Mouse (Mus musculus) ES-E14 (cell line): ENCODE results near the gene Gm49661. TPM values are rescaled to one million over a fixed set of nuclear protein-coding genes. Genes with fewer than 3 reads are reported as not detected.

Experiments used
- DNase-seq: peaks from one replicate; pipeline ENCODE4 v3.0.0-alpha.2; 2013; ENCODE audit warnings: low read depth, low spot score
- H3K27ac ChIP-seq: 2 replicates; pipeline ENCODE4 v1.5.1; 2012; ENCODE audit warnings: low read depth, mild to moderate bottlenecking, low read length, moderate library complexity, mixed read lengths; ENCODE audit not compliant: poor library complexity, insufficient read depth, severe bottlenecking
- H3K36me3 ChIP-seq: 2 replicates; pipeline ENCODE4 v1.6.1; 2012; ENCODE audit warnings: mild to moderate bottlenecking, low read length, moderate library complexity, mixed read lengths; ENCODE audit not compliant: control insufficient read depth, poor library complexity, insufficient read depth, severe bottlenecking
- H3K4me1 ChIP-seq, 2 experiments: fragments of 150-350 bp in 1 of 2; sonication (generic) in 1 of 2; 2 replicates each; pipeline ENCODE4 v1.6.1; 2012; ENCODE audit warnings: low read length in 2 of 2, mild to moderate bottlenecking in 1 of 2, mixed read lengths in 1 of 2; ENCODE audit not compliant: control insufficient read depth in 2 of 2, insufficient read depth in 2 of 2, poor library complexity in 1 of 2
- H3K4me3 ChIP-seq, 2 experiments: fragments of 150-350 bp in 1 of 2; sonication (generic) in 1 of 2; 2 replicates each; pipeline ENCODE4 v1.5.1; 2012; ENCODE audit warnings: low read length in 2 of 2, low read depth in 1 of 2, mild to moderate bottlenecking in 1 of 2, mixed read lengths in 1 of 2; ENCODE audit not compliant: insufficient read depth in 1 of 2, poor library complexity in 1 of 2, severe bottlenecking in 1 of 2
- H3K9ac ChIP-seq: 2 replicates; pipeline ENCODE4 v1.6.1; 2012; ENCODE audit warnings: low read depth, mild to moderate bottlenecking, low read length, mixed read lengths; ENCODE audit not compliant: poor library complexity, insufficient read depth, severe bottlenecking
- H3K9me3 ChIP-seq: fragments of 150-350 bp; sonication (generic); 2 replicates; pipeline ENCODE4 v1.6.1; 2012; ENCODE audit warnings: low read depth, mild to moderate bottlenecking, low read length; ENCODE audit not compliant: control insufficient read depth, insufficient read depth
- CHD2 ChIP-seq: IDR thresholded peaks from 2 replicates; pipeline ENCODE4 v1.6.1; 2014; ENCODE audit warnings: mild to moderate bottlenecking, low read depth, low read length, inconsistent platforms
- HCFC1 ChIP-seq: IDR thresholded peaks from 2 replicates; pipeline ENCODE4 v1.6.1; 2012; ENCODE audit warnings: low read length, inconsistent platforms, borderline replicate concordance; ENCODE audit not compliant: insufficient read depth
- MAFK ChIP-seq: IDR thresholded peaks from 2 replicates; pipeline ENCODE4 v1.6.1; 2014; ENCODE audit warnings: mild to moderate bottlenecking, low read depth, low read length, inconsistent platforms; ENCODE audit not compliant: insufficient read depth
- ZC3H11A ChIP-seq: IDR thresholded peaks from 2 replicates; pipeline ENCODE4 v1.6.1; 2012; ENCODE audit warnings: low read depth, mild to moderate bottlenecking, inconsistent platforms, low read length, borderline replicate concordance
- ZNF384 ChIP-seq: IDR thresholded peaks from 2 replicates; pipeline ENCODE4 v1.6.1; 2012; ENCODE audit warnings: low read depth, low read length, inconsistent platforms
- in situ Hi-C, 2 experiments: fragments of 600-800 bp; cut with MboI; formaldehyde crosslinking; loops; one replicate each; pipeline ENCODE4 v1.15.1; 2025; ENCODE audit warnings: low sequenced_read_pairs in 2 of 2, inconsistent platforms in 1 of 2; ENCODE audit not compliant: unreplicated experiment in 2 of 2
- total RNA-seq: library from RNA; depleted of rRNA; stranded (reverse); fragments of 300-350 nt; gene quantifications from 2 replicates; pipeline ENCODE4 v1.2.3, GENCODE M21; 2012; rRNA removed

Gm49661 gene
- total RNA-seq, 1 experiment = not detected

DNA sequence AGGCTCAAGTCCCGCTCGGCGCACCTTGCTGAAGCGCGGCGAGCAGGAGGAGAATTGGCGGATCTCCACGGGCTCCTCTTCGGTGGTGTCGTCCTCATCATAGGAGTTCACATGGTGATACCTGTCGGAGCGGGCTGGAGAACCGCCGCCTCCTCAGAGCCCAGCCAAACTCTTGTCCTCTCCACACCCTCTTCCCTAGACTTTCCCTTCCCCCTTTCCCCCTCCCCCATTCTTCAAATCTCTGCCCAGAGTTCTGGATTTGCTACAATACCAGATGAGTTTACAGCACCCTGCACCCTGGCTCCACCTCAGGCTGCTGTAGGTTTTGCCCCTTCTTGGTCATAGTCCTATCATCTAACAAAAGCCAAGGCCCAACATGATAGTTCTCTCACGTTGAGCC, 50.6 kb downstream of the Gm49661 start:
- Histone ChIP-seq H3K4me1 (peaks cover 3 to 17% of the 10 kb centered on the region in 2 experiments; a peak in 3 of 4 replicates), H3K27ac (0 out of 2 replicates have a peak overlapping the region, but pooled peaks have one; percentile 10), H3K9ac (no peak overlapping the region), H3K36me3 (peaks cover 27% of the 10 kb centered on the region), H3K4me3 (peak overlapping the region; percentile 13 to 15; a peak in 2 of 4 replicates), H3K9me3 (no peaks in the 10 kb centered on the region)
- no peak for DNase-seq
- TF ChIP-seq ZC3H11A (no peak), ZNF384 (no peak), MAFK (no peak), HCFC1 (no peak), CHD2 (no peak)
- in situ Hi-C loops = no loop called here

DNA sequence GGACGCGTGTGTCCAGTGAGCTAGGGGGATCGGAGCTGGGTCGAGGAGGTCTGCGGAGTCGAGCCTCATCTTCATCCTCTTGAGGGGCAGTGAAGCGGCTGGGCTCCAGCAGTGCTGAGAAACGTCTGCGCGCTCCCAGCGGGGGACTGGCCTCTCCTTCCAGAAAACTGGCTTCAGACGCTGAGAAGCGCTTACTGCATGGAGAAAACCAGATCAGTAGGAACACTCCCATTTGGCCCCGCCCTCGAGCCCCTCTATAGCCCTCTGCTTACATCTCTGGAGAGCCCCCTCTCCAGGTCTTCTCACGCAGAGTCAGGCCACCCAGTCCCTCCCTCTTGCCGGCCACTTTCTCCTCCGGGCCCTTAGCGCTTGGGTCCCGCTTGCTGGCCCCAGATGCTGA, 51.5 kb downstream of the Gm49661 start:
- DNase-seq = no peak
- H3K9ac ChIP-seq = peak overlapping the region; percentile 19; the same call in 1 of the 2 replicates

More for the DNA sequence above, 51.5 kb downstream of the Gm49661 start:
- no peak for TF ChIP-seq ZNF384
- TF ChIP-seq CHD2 = no peak
- TF ChIP-seq HCFC1 = no peak
- no peak for TF ChIP-seq MAFK
- no peak for TF ChIP-seq ZC3H11A
- in situ Hi-C loops = no loop called here
- H3K36me3 ChIP-seq = peaks cover 27% of the 10 kb centered on the region
- H3K4me3 ChIP-seq = peak overlapping the region; percentile 13 to 15; a peak in 3 of 4 replicates
- H3K9me3 ChIP-seq = no peaks in the 10 kb centered on the region
- H3K4me1 ChIP-seq = peaks cover 3 to 18% of the 10 kb centered on the region in 2 experiments; a peak in 3 of 4 replicates
- peak overlapping the region; percentile 10; the same call in 1 of the 2 replicates for H3K27ac ChIP-seq

Other genes starting within 250 kb of the Gm49661 start
- 1.5 and 2.1 TPM in 2 replicates for gene G430095P16Rik, start 246.4 kb downstream of the Gm49661 start, total RNA-seq
- 0.58 and 0.89 TPM in 2 replicates for gene Nfix, start 169.1 kb downstream of the Gm49661 start, total RNA-seq
- gene Dand5, start 146.6 kb downstream of the Gm49661 start, total RNA-seq = 1.0 and 1.4 TPM in 2 replicates
- gene Gadd45gip1, start 137.9 kb downstream of the Gm49661 start, total RNA-seq = 24.7 and 30.8 TPM in 2 replicates
- gene Rad23a, start 128.8 kb downstream of the Gm49661 start, total RNA-seq = 76.7 and 76.8 TPM in 2 replicates
- 1,121 and 1,357 TPM in 2 replicates for gene Calr, start 122.5 kb downstream of the Gm49661 start, total RNA-seq
- 123 and 137 TPM in 2 replicates for gene Farsa, start 112.4 kb downstream of the Gm49661 start, total RNA-seq
- gene Syce2, start 97.3 kb downstream of the Gm49661 start, total RNA-seq = 34.7 and 42.3 TPM in 2 replicates
- 36.3 and 57.2 TPM in 2 replicates for gene Gcdh, start 75.5 kb downstream of the Gm49661 start, total RNA-seq
- gene Klf1, start 67.5 kb downstream of the Gm49661 start, total RNA-seq = 0.31 and 0.53 TPM in 2 replicates
- gene Dnase2a, start 60.9 kb downstream of the Gm49661 start, total RNA-seq = 23.7 and 29.5 TPM in 2 replicates
- 1.4 and 2.5 TPM in 2 replicates for gene Mast1, start 32.1 kb downstream of the Gm49661 start, total RNA-seq
- gene Rtbdn, start 22.4 kb downstream of the Gm49661 start, total RNA-seq = 0.13 TPM in 1 of 2 replicates, not detected in the other
- gene Prdx2, start 154 bp upstream of the Gm49661 start, total RNA-seq = 259 and 328 TPM in 2 replicates
- gene Rnaseh2a, start 334 bp upstream of the Gm49661 start, total RNA-seq = 160 and 174 TPM in 2 replicates
- 53.8 and 57.6 TPM in 2 replicates for gene Junb, start 9.3 kb upstream of the Gm49661 start, total RNA-seq
- 28.6 and 52.9 TPM in 2 replicates for gene Hook2, start 21.2 kb upstream of the Gm49661 start, total RNA-seq
- 0.22 and 0.48 TPM in 2 replicates for gene Best2, start 45.1 kb upstream of the Gm49661 start, total RNA-seq
- gene Asna1, start 55.8 kb upstream of the Gm49661 start, total RNA-seq = 237 and 266 TPM in 2 replicates
- gene Trir, start 57.4 kb upstream of the Gm49661 start, total RNA-seq = 161 and 181 TPM in 2 replicates
- 88.4 and 101 TPM in 2 replicates for gene Tnpo2, start 67.5 kb upstream of the Gm49661 start, total RNA-seq
- 49.3 and 86.0 TPM in 2 replicates for gene Fbxw9, start 90.6 kb upstream of the Gm49661 start, total RNA-seq
- not detected in 2 replicates for gene Gm5741, start 98.5 kb upstream of the Gm49661 start, total RNA-seq
- gene Dhps, start 102.3 kb upstream of the Gm49661 start, total RNA-seq = 54.1 and 63.1 TPM in 2 replicates
- 24.9 and 27.6 TPM in 2 replicates for gene Wdr83os, start 111.3 kb upstream of the Gm49661 start, total RNA-seq
- 26.4 and 32.6 TPM in 2 replicates for gene Wdr83, start 111.9 kb upstream of the Gm49661 start, total RNA-seq
- gene Man2b1, start 113.8 kb upstream of the Gm49661 start, total RNA-seq = 40.2 and 78.2 TPM in 2 replicates
- 0.58 and 1.0 TPM in 2 replicates for gene Zfp791, start 153.7 kb upstream of the Gm49661 start, total RNA-seq
- not detected in 2 replicates for gene Cks1brt, start 182.5 kb upstream of the Gm49661 start, total RNA-seq